Mouse (Mus musculus): ENCODE measurements around the gene Wdr18. TPM values are rescaled to one million over a fixed set of nuclear protein-coding genes. Genes with fewer than 3 reads are reported as not detected.

The Wdr18 gene
- total and polyA plus RNA-seq, 3 experiments = 54.2 to 92.1 (median 70.8) TPM

GRCm38 (mm10) chr10:79914131-79914947 is 45.6 kb upstream of the Wdr18 start:
- Histone ChIP-seq H3K9me3 (replicated peaks; ENCODE audit: low read length) (no peaks in the 10 kb centered on the region), H3K27me3 (replicated peaks) (no peaks in the 10 kb centered on the region), H3K4me3 (replicated peaks in 1 of 3; ENCODE audit: low read depth in 2 of 3, low read length in 2 of 3, poor library complexity in 1 of 3) (no peak overlapping the region), H3K9ac (ENCODE audit: insufficient read depth, low read depth) (no peak overlapping the region), H3K79me2 (replicated peaks; ENCODE audit: control insufficient read depth, extremely low read depth, insufficient read depth, poor library complexity, severe bottlenecking) (no peaks in the 10 kb centered on the region; the same call in 1 of the 2 replicates), H3K36me3 (replicated peaks in 1 of 2; ENCODE audit: control insufficient read depth in 1 of 2, insufficient read depth in 1 of 2, low read length in 1 of 2) (peaks cover 8 to 46% of the 10 kb centered on the region in 2 experiments), H3K4me1 (ENCODE audit: control insufficient read depth in 1 of 2, insufficient read depth in 2 of 2) (peaks cover 12 to 38% of the 10 kb centered on the region in 2 experiments), H3K4me2 (ENCODE audit: insufficient read depth, low read depth, poor library complexity, severe bottlenecking) (no peak overlapping the region), H3K27ac (ENCODE audit: insufficient read depth, low read depth) (no peak overlapping the region)
- DNase-seq (ENCODE audit: extremely low read depth) = no peak
- dilution Hi-C loops (cut with MboI; ENCODE audit: extremely low pct_ligation_motif_present, extremely low pct_unique_long_range_greater_than_20kb, low sequenced_read_pairs) = no loop called here
- in situ Hi-C loops (cut with MboI; ENCODE audit: low pct_ligation_motif_present, low pct_unique_long_range_greater_than_20kb, low sequenced_read_pairs) = no loop called here
- TF ChIP-seq KAT2A (IDR thresholded peaks at IDR 0.05; ENCODE audit: insufficient replicate concordance, low read length) = no peak
- no peak for TF ChIP-seq ZNF384 (IDR thresholded peaks at IDR 0.05; ENCODE audit: low read depth, low read length)
- TF ChIP-seq ETS1 (conservative IDR thresholded peaks at IDR 0.05; ENCODE audit: low read depth, low read length) = no peak
- no peak for TF ChIP-seq ZKSCAN1 (IDR thresholded peaks at IDR 0.05; ENCODE audit: borderline replicate concordance, low read depth, low read length)
- TF ChIP-seq MAX (IDR thresholded peaks at IDR 0.05; ENCODE audit: low read length) = no peak
- TF ChIP-seq POLR2A (IDR thresholded peaks at IDR 0.05; ENCODE audit: low read depth, low read length) = no peak
- TF ChIP-seq TBP (conservative IDR thresholded peaks at IDR 0.05; ENCODE audit: low read depth, low read length) = no peak
- no peak for TF ChIP-seq EP300 (IDR thresholded peaks at IDR 0.05; ENCODE audit: low read length)
- TF ChIP-seq GABPA (IDR thresholded peaks at IDR 0.05; ENCODE audit: insufficient replicate concordance, low read depth, low read length) = no peak
- TF ChIP-seq SIN3A (IDR thresholded peaks at IDR 0.05; ENCODE audit: low read length) = no peak
- no peak for TF ChIP-seq E2F4 (IDR thresholded peaks at IDR 0.05; ENCODE audit: insufficient replicate concordance, low read depth, low read length)
- no peak for TF ChIP-seq USF1 (IDR thresholded peaks at IDR 0.05; ENCODE audit: low read depth, low read length)
- no peak for TF ChIP-seq RAD21 (IDR thresholded peaks at IDR 0.05; ENCODE audit: low read depth, low read length)
- no peak for TF ChIP-seq SMC3 (IDR thresholded peaks at IDR 0.05; ENCODE audit: low read depth, low read length)
- TF ChIP-seq CHD1 (IDR thresholded peaks at IDR 0.05; ENCODE audit: low read depth, low read length) = no peak

- no peak overlapping the region for H3K4me3 ChIP-seq (replicated peaks in 1 of 3; ENCODE audit: low read depth in 2 of 3, low read length in 2 of 3, poor library complexity in 1 of 3)
- peaks cover 8 to 39% of the 10 kb centered on the region in 2 experiments for H3K36me3 ChIP-seq (replicated peaks in 1 of 2; ENCODE audit: control insufficient read depth in 1 of 2, insufficient read depth in 1 of 2, low read length in 1 of 2)
- no peak for DNase-seq (ENCODE audit: extremely low read depth)
- peaks cover 10 to 30% of the 10 kb centered on the region in 2 experiments for H3K4me1 ChIP-seq (ENCODE audit: control insufficient read depth in 1 of 2, insufficient read depth in 2 of 2)
- H3K27me3 ChIP-seq (replicated peaks) = no peaks in the 10 kb centered on the region
- H3K27ac ChIP-seq (ENCODE audit: insufficient read depth, low read depth) = no peak overlapping the region
- H3K9ac ChIP-seq (ENCODE audit: insufficient read depth, low read depth) = no peak overlapping the region
- H3K9me3 ChIP-seq (replicated peaks; ENCODE audit: low read length) = no peaks in the 10 kb centered on the region
- H3K4me2 ChIP-seq (ENCODE audit: insufficient read depth, low read depth, poor library complexity, severe bottlenecking) = no peak overlapping the region
- in situ Hi-C loops (cut with MboI; ENCODE audit: low pct_ligation_motif_present, low pct_unique_long_range_greater_than_20kb, low sequenced_read_pairs) = no loop called here
- dilution Hi-C loops (cut with MboI; ENCODE audit: extremely low pct_ligation_motif_present, extremely low pct_unique_long_range_greater_than_20kb, low sequenced_read_pairs) = no loop called here
- no peaks in the 10 kb centered on the region; the same call in 1 of the 2 replicates for H3K79me2 ChIP-seq (replicated peaks; ENCODE audit: control insufficient read depth, extremely low read depth, insufficient read depth, poor library complexity, severe bottlenecking)
- TF ChIP-seq KAT2A (IDR thresholded peaks at IDR 0.05; ENCODE audit: insufficient replicate concordance, low read length) = no peak
- TF ChIP-seq ZC3H11A (IDR thresholded peaks at IDR 0.05; ENCODE audit: low read depth, low read length) = no peak
- TF ChIP-seq ZMIZ1 (IDR thresholded peaks at IDR 0.05; ENCODE audit: low read depth, low read length) = no peak
- TF ChIP-seq JUN (IDR thresholded peaks at IDR 0.05; ENCODE audit: insufficient read depth, low read depth, low read length) = no peak
- TF ChIP-seq EP300 (IDR thresholded peaks at IDR 0.05; ENCODE audit: low read length) = no peak
- no peak for TF ChIP-seq MAZ (IDR thresholded peaks at IDR 0.05; ENCODE audit: low read depth, low read length)
- TF ChIP-seq SMC3 (IDR thresholded peaks at IDR 0.05; ENCODE audit: low read depth, low read length) = no peak
These were observed 44.9 kb upstream of the Wdr18 start for GRCm38 (mm10) chr10:79914948-79915596.
